Mouse (Mus musculus): ENCODE measurements around the gene Rsu1.

The Rsu1 gene

DNA sequence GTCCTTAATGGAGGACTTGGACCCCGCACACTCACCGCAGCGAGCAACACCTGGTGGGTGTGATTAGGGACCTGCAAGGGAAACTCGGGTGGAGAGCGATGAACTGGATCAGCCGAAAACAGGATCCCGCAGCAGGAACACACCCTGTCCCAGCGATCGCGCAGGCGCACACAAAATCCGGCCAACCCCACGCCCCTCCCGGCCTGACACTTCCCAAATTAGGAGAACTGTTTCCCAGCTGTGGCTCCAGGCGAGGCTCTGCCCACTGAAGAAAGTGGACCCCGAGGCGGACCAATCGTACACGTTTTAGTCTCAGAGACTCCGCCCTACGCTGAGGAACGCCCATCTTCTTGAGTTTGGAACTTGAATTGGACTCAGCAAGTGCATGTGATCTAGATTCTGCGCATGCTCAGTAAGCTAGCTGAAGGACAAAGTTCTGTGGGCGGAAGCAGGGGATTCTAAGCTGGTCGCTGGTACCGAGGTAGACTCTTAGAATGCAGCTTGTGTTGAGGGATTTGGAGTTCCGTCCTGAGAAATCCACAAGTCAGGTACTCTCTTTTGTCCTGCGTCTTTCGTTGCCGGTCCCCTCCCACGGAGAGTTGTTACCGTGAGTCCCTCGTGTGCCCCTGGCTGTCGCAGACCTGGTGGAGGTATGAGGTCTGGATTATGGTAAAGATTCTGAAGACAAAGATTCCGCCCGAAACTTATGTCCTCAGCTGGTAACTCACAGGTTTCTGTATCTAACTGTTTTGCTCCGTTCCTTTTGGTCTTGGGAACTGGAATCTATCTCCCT, at the start of gene Rsu1:
TSS of gene Rsu1 (minus strand) at position 251 of the 793 bp plus-strand sequence.
- DNase-seq (ENCODE audit: low spot score in 2 of 2): peak; percentile 86 to 91

DNA sequence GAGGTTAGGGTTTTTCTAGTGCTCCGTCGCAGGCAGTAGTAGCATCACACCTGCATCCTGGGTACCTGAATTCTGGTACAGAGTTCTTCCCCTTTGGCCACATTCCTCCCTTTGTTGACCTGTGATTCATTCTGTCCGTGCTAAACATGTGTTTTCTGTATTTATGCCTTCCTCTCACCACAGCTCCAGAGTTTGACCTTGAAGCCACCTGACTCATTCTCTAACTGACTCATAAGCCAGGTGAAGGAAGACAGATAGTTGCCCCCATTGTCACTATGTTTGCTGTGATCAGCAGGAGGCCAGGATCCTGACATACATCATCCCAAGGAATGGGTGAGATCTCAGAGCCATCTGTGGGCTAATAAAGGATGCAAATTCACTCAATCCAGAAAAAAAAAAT, 32.2 kb upstream of the Rsu1 start:
- no peak for DNase-seq (ENCODE audit: low spot score in 2 of 2)

DNA sequence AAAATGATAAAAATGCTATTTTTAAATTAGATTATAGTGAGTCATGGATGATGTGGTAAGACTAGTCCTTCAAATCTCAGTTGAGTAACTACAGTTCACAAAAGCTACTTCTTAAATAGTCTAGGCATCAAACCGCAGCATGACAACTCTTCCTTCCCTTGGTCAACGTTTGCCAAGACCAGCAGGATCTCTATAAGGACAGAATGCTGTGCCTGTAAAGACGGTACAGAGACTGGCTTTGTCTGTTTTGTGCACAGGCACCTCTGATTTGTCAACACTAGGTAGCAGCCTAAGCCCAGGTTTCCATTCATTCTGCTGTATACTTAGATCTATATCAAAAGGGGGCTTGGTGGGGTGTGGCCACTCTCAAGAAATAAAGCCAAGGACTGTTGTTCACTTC, 27.8 kb upstream of the Rsu1 start:
- no peak for DNase-seq (ENCODE audit: low spot score in 2 of 2)

DNA sequence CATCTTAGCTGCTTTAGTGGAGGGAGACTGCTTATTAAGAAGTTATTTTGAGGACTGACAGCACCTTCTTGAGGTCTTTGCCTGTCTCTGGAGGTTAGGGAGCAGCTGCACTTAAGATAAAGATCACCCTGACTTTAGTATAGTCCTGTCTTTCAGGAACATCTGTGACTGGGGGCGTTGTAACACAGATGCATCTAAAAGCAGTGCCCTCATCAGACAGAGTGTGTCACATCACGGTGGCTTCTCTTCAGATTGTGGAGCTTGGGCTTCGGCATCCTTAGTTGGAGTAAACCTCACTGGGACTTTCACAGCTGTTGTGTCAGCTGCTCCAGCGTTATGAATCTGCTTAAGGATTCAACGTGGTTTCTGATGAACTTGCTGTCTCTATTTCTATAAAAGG, 26.5 kb upstream of the Rsu1 start:
- no peak for DNase-seq (ENCODE audit: low spot score in 2 of 2)

DNA sequence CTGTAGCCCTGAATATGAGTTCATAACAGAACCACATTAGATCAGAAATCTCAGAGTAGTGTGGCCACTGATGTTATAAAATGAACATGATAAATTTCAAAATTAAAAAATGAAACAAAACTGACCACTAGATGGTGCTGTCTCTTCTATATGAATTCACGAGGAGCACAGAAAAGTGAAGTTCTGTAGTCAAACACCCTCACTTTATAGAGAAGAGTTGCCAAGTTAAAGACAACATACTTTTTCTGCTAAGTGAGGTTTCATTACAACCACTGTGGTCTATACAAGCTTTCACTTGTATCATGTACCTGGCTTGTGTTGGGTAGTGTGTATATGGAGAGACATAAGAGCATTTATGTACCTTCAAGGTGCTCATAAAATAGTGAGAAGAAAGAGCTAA, 19.4 kb upstream of the Rsu1 start:
- no peak for DNase-seq (ENCODE audit: low spot score in 2 of 2)

DNA sequence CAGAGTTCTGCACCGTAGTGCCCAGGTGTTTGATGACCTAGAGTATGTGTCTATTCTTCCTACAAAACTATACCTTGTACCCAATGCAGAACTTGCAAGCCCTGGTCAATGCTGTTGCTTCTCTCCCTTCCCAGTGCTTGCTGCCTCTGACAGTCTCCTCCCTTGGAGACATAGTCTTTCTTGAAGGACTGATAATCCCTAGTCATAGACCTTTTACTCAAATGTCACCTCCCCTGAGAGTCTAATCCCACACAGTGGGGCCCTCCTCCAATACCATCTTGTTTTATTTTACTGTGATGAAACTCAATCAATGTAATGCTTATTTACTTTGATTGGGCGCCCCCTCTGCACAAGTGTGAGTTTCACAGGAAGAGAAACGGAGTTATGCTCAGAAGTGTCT, 18.9 kb upstream of the Rsu1 start:
- no peak for DNase-seq (ENCODE audit: low spot score in 2 of 2)

DNA sequence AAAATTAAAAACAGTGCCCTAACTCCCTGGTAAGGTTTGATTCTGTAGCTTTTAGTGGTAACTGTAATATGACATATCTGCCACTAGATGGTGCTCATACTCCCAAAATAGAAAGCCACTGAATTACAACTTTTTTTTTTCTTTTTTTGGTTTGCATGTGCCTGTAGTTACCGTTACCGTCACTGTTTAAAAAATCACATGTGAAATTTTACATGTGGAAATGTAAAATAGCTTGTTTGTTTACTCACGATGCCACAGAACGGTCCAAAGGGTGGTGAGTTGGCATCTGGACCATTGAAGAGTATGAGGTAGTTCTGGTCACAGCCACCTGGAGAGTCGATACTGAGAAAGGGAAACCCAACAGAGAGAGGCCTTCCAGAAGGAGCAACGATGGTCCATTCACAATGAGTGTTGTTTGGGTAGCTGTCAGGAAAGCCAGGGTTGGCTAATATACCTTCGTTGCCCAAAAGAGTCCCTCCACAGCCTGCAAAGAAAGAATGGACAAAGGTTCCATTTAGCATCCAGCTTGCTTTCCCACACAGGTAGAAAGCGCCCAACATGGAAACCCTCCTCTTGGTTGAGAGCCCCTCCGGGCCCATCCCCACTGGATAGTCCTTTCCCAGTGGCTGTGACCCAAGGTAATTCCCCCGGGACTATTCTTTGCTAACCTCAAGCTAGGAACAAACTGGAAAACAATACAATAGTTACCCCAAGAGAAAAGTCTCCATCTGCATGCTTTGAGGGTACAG, 7.1 kb upstream of the Rsu1 start:
- no peak for DNase-seq (ENCODE audit: low spot score in 2 of 2)

DNA sequence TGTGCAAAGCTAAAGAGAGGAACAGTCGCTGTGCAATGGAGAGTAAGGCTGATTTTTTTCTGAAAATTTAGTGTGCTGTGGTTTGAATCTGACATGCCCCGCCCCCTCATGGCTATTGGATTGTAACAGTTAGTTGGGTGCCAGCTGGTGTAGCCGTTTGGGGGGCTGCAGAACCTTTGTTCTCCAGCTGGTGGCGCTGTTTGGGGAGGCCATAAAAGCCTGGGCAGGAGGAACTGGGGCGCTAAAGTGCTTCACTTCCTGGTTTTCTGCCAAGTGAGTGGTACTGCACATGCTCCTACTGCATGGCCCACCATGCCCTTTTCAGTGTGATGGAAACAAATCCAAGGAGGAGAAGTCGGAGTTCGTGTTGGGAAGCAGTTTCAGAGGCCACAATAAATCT, 4.7 kb upstream of the Rsu1 start:
- DNase-seq (ENCODE audit: low spot score in 2 of 2): no peak

DNA sequence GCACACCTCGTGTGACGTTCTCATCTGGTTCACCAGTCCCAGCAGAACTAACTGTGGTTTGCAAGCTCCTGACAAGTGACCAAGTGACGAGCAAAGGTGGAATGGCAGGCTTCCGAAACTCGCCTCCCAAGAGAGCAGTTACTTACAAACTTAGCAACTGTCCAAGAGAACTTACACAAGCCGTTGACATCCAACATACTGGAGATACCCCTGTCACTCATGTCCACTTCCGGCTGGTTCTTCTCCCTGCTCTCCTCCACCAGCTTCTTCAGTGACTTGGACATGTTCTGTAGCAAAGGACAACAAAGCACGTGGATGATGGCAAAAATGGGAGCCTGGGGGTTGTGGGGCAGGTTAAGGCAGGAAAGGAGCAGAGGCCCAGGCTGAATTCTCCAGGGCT, 479 bp downstream of the Rsu1 start:
- DNase-seq (ENCODE audit: low spot score in 2 of 2): peak in 1 of 2 experiments; percentile 13

DNA sequence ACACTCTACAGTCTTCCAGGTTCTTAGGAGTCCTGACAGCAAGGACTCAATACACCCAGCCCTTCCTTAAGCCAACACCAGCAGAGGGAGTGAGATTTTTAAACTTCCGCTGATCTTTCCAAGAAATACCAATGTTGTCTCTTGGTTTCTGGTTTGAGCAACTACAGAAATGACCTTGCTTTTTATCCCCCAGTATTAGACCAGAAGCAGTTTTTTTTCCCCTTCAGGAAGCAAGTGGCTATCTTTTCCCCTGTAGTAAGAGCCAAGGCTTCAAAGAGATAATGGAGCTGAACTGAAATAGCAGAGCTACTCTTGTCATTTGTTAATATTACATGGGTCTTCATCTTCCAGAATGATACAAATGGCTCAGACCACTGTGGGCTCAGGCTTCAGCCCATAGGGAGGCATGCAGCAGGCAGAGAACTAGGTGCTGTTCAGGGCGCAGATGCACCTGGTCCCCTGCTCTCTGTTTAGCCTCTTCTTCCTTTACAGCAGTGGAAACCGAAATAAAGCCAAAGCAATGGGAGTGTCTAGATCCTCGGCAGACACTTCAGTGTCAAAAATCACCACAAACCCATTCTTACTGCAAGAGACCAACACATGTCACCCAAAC, 2.4 kb downstream of the Rsu1 start:
- DNase-seq (ENCODE audit: low spot score in 2 of 2): no peak

DNA sequence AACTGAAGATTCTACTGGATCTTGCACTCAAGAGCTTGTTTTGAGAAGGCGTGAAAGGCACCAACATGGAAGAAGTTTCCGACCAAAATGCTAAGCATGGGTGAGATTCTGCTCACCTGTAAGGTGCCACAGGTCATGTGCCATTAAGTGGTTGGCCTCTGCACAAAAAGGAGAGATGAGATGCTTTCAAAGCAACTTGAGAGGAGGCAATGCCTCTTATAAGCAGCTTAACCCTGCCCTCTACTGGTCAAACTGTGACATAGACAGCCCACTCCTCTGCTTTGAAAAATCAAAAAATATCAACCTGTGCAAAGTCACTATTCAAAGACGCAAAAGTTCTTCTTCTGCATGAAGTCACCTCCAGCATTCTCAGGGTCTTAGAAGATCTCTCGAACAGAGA, 6.3 kb downstream of the Rsu1 start:
- DNase-seq (ENCODE audit: low spot score in 2 of 2): no peak

DNA sequence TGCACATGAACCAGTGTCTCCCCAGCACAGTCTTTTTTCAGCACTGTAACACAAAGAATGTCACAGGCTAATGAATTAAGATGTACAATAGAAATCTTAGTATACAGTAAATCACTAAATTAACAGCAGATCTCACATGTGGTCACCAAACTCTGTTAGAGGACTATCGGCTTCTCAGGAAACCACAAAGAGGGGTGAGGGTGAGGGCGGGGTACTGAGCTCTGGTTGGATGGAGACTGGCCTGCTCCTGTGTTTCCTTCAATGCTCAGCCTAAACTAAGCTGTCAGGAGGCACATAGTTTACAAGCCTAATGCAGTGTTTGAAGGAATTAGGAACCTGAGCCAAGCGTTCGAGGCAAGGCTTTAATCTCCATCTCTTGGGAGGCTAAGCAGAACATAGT, 8.1 kb downstream of the Rsu1 start:
- no peak for DNase-seq (ENCODE audit: low spot score in 2 of 2)

DNA sequence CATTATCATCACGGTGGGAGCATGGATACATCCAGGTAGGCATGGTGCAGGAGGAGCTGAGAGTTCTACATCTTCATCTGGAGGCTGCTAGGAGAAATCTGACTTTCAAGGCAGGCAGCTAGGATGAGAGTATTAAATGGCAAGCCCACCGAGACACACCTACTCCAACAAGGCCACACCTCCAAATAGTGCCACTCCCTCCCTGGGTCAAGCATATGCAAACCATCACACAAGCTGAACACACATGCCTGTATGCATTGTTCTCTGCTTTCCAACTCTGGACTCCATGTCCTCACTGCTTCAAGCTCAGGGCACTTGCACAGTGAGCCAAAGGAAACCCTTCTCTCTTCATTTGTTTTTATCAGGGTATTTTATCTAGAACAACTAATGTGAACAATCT, 12.6 kb downstream of the Rsu1 start:
- no peak for DNase-seq (ENCODE audit: low spot score in 2 of 2)

DNA sequence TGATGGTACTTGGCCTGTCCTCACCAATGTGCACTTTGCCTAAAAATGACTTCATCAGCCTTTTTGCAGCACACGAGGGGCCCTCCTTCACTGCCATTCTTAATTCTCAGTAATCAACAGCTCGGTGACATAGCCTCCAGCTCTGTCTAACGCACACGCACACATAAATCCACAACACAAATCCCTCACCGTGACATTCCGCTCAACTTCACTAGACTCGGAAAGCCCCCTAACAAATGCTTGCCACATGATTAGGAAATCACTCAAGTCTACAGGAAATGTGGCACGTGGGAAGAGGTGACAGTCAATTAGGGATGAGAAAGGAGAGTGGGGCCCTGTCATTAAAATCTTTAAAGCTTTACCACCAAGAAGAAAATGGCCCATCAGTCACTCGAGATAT, 30.5 kb downstream of the Rsu1 start:
- no peak for DNase-seq (ENCODE audit: low spot score in 2 of 2)

DNA sequence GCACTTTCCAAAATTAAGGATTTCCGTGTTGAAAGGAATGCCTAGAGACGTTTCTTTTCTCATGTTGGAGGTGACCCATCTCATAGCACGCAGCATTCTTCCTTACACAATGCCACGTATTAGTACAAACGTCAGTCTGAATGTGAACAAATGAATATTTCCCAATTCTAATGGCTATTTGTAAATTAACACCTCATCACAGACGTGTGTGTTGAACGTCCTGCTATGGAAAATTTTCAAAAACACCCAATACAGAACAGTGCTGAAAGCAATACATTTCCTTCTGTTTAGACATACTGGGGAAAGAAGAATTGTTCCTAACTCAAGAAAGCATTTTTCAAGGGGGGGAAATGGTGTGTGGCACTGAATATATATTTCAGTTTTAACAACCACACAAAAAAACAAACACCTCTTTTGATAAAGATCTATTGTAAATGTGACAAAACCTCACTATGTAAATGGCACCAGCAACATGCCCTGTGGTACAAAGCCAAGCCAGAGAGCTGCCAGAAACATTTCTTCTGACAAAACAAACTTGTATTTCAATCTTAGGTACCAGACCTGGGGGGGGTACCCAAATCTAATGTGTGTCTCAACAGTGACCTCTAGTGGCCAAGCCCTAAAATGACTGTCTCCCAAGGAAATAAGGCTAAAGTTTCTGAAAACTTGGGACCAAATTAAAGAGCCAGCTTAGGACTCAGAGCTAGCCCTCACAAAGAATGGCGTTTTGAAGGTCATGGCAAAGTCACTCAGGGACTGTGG, 33.9 kb downstream of the Rsu1 start:
- DNase-seq (ENCODE audit: low spot score in 2 of 2): peak; percentile 15 to 28

DNA sequence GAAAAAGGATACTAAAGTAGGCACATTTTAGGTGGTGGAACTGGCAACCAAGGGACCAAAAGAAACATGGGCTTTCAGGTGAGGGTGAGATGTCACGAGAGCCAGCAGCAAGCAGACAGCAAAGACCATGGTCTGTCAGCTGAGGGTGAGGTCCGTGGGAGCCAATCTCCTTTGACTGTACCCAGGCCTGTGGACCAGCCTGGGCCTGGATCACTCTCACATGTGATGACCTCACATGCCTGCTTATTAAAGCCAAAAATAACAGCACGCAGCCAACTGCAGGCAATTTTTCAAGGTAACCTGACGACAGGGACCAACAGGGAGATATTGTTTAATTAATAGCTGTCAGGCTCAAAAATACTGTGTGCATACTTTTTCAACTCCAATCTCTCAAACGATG, 35.5 kb downstream of the Rsu1 start:
- DNase-seq (ENCODE audit: low spot score in 2 of 2): no peak

DNA sequence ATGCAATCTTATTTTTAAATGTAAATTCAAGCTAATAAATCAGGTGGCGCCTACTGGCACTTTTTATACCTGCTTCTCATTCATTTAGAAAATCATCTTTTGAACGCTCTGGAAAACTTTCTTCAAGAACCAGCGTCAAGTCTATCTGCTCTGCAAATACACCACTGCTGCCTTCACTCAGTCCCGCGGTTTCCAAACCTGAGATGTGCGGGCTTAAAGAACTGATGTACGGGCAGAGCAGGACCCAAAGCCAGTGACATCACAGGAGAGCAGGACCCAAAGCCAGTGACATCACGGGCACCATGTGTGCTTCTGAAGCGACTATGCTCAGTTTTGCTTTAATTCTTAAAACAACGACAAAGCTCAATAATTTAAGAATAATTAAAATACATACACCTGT, 36.4 kb downstream of the Rsu1 start:
- no peak for DNase-seq (ENCODE audit: low spot score in 2 of 2)

DNA sequence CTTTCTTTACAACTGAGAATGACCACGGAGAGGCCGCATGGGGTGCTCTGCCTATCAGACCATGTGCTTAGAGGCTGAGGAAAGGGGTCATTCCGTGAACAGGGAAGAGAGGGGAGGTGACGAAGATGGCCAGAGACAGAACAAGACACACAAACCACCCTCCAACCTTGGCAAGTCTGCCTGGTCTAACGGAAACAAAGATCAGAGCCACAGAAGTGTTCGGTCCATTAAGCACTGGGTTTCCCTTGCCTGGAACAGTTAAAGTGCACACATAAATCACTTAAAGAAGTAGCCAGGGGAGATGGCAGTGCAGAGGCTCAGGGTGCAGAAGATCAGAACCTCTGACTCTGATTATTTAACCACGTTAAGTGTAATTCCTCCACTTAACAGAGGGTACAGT, 37.3 kb downstream of the Rsu1 start:
- DNase-seq (ENCODE audit: low spot score in 2 of 2): no peak

DNA sequence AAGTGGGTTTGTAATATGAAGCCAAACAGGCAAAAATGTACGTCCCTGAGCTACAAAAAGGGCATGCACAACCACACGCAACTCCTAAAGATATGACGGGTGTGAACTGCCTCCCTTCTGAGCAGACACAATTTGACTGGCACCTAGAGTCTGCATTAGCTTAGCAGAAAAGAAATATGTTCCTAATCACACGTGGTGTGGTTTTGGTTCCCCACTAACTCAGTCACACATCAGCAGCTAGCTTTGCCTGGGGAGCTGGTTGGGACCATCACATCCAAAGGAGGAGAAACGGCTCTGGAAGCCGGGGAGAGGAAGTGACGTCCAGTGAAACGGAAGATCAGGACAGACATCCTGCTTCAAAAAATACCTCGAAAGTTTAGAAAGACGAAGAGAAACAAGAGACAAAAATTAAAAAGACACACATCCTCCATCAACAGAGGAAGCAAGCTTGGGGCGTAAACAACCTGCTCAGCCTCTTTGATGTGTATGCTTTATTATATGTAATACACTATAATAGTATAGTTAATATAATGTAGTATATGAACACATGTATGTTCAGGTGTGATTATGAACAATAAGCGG, 37.9 kb downstream of the Rsu1 start:
- no peak for DNase-seq (ENCODE audit: low spot score in 2 of 2)

DNA sequence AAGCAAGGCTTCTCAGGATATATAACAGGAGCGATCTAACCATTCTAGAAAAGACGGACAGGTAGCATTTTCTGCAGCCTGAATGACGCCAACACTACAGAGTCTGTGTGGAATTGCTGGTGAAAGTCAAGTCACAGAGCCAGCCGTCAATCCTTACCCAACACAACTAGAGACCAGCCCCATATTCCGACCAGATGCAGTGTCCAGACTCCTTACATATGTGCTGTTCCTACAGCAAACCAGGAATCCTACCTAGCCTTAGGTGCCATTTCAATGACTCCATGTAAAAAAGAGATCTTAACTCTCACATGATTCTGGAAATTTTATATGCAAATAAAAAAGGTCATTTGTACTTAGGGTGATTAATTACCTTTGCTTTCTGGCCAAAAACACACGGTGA, 38.9 kb downstream of the Rsu1 start:
- DNase-seq (ENCODE audit: low spot score in 2 of 2): no peak

DNA sequence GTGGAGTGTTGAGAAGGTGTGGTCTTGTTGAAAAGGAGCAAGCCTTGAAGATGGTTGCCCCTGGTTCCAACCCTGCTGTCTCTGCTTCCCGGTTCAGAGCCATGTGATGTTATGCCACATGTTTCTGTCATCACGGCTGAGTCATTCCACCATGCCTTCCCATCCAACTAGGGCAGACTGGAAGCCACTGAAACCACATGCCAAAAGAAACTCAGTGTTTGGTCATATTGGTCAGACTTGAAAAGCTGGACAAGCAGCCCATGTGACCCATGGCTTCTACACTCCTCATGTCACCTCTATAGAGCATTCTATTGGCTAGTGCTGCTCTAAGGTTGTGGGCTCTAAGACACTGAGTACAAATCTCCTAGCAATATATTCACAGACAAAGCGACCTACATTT, 41.5 kb downstream of the Rsu1 start:
- no peak for DNase-seq (ENCODE audit: low spot score in 2 of 2)

DNA sequence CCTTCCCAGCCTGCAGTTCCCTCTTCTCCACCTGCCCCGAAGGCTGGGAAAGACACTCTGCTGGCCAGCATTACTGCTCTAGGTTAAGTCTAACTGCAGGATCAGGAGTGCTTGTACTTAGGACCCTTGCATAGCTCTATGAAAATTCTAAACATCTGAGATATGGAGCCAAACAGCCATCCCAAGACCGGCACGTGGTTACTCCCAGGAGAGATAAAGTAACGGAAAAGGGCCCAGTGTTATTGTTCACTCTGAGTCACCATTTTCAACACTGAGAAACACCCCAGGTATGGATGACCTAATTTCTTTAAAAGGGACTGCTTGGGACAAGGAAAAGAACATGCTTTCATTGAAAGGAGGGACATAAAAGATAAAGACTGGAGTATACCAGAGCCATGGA, 45.2 kb downstream of the Rsu1 start:
- no peak for DNase-seq (ENCODE audit: low spot score in 2 of 2)

Measured in frontal cortex, postnatal 25 days (tissue).